Mouse (Mus musculus): ENCODE results near the gene Cdh4. TPM values are rescaled to one million over a fixed set of nuclear protein-coding genes. Genes with fewer than 3 reads are reported as not detected.

Cdh4 gene
- total RNA-seq, 4 experiments from 2014 or later = 7.0 to 25.5 (median 13.8) TPM

DNA sequence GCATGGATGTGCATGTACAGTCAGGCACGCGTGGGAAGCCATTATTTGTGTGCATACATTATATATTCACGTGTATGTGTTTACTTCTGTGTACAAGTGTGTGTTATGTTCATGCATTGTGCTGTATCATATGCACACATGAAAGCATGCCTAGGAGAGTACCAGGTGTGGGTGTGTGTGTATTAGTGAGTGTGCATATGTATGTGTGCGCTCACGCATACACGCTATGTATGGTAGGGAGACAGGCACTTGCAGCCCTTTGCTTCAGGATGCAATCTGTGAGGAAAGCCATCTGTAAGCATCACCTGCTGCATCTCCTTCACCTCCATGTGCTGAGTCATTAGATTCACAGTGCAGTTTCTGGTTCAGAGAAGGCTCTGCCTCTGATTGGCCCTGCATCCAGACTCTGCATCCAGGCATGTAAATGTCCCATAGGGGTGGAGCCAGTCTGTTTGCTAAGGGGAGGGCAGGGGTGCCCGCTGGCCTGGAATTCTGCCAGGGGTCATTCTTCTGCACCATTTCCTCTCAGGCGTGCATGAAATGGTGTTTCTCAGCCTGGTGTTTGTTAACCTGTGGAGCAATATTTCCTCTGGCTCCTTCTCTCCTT is 25.7 kb downstream of the Cdh4 start:
- no peak for DNase-seq (ENCODE audit: low spot score in 2 of 2)

DNA sequence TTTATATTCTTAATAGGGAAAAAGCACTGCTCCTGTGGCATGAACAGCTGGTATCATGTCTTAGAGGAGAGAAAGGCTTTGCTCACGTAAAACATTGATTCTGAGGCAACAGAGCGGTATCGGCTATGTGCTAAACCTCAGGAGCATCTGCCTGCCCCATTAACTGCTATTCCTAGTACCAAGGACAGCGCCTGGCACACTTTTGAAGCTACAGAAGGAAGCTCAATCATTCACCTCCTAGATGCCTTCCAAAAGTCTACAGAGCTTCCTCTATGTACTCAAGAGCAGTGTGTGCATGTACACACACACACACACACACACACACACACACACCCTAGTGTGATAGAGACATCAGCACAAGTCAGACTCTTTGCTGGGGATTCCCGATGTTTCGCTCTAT is 34.4 kb downstream of the Cdh4 start:
- DNase-seq (ENCODE audit: low spot score in 2 of 2) = no peak

GRCm38 (mm10) chr2:179480800-179481200 is 38.6 kb downstream of the Cdh4 start:
- DNase-seq (ENCODE audit: low spot score in 2 of 2) = no peak

- no peak for DNase-seq (ENCODE audit: low spot score in 2 of 2)
Observed at GRCm38 (mm10) chr2:179481363-179481762, 39.1 kb downstream of the Cdh4 start.

DNA sequence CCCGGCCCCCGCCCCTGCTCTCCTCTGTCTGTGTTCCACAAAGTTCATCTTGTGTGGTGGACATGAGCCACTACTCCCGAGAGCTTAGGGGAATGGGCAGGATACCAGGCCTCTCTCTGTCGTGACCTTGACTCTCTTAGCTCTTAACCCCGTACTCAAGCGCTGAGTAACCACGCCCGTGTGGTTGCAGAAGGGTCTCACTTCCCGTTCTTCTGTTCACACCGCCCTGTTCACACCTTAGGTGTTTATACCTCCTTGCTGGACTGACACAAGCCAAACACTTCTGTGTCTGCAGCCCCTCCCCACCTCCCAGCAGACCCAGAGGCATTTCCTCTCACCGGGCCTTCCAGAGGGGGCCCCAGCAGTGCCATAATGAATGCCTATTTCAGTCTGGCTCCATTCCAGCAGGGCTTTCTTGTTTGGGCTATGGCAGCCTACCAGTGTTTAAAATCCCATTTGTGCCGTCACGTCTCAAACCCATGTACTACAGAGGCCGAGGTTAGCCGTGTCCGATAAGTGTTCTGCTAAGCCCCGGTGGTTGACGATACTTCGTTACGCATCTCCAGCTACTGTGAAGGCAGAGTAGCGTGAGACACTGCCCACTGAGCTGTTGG is 46.4 kb downstream of the Cdh4 start:
- DNase-seq (ENCODE audit: low spot score in 2 of 2) = no peak

DNA sequence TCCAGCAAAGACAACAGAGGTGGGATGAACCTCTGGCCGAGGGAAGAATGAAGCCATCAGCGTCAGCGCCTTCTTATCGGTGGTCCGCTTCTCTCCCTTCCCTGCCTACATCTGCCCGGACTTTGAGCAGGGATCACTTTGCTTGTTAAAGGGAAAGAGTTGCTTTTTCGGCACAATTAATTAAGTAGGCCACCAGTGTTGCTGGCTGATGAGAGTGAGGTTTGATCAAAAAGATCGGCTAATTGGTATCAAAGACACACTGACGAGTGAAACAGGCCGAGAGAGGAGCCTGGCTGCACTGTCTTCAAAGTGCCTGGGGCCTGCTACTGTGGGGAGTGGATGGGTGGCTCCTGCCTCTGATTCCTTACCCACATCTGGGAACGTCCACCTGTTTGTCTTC is 49.7 kb downstream of the Cdh4 start:
- DNase-seq (ENCODE audit: low spot score in 2 of 2) = no peak

DNA sequence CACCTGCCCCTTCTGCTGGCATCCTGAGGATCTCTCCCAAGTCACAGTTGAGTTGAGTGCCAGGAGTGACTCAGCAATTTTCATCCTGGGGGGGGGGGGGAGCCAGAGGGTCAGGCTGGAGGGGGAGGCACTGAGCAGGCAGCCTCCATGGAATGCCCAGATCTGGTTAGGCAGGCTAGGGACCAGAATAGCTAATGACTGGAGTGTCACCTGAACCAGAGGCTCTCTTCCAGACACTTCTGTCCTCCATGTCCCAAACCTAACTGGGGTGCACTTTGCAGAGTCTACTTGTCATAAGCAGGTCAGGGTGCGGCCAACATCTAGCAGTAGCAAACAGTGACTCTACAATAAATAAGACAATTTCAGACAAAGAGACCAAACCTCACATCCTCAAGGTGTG is 52.0 kb downstream of the Cdh4 start:
- no peak for DNase-seq (ENCODE audit: low spot score in 2 of 2)

DNA sequence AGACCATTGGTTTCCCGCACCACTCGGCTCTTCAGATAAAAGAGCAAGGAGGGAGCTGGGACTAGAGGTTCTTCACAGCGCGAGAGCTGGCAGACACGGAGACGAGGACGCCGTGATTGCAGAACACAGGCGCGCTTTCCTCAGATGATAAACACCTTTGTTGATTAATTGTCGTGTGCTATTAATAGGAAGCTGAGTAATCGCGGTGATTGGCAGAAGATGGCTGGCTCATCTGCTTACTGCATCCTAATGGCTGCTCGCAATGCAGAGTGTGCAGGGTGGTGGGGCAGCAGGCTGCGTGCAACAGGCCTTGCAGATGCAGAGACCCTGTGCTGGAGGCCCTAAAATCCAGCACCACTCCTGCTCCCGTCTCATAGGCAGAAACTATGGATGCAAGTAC is 68.2 kb downstream of the Cdh4 start:
- no peak for DNase-seq (ENCODE audit: low spot score in 2 of 2)

GRCm38 (mm10) chr2:179516559-179516958 is 74.3 kb downstream of the Cdh4 start:
- DNase-seq (ENCODE audit: low spot score in 2 of 2) = no peak

DNA sequence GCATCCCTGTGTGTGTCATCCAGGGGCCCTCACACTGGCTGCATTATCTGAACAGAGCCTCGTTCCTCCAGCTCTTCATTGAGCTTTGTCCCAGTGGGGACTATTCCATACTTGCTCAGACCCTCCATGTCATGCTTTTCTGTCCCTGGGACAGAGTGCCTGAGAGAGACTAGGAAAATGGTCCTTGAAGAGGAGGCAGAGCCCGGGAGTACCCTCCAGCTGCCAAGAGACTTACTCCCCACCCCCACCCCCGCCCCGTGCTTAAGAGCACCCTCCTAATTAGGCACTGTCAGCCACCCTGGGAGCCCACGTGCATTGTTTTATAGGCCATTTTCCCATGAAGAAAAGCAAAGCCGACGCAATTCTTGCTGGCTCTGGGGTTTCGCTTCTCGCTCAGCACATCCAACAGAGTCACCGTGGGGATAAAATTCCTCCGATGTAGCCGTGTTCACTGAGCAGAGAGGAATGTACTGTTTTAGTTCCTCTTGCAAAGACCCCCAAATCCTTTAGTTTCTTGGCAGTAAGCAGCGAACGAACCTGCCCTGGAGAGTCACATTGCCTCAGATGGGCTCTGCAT is 76.3 kb downstream of the Cdh4 start:
- no peak for DNase-seq (ENCODE audit: low spot score in 2 of 2)

- no peak for DNase-seq (ENCODE audit: low spot score in 2 of 2)
Observed at GRCm38 (mm10) chr2:179519161-179519560, 76.9 kb downstream of the Cdh4 start.

- no peak for DNase-seq (ENCODE audit: low spot score in 2 of 2)
Observed at GRCm38 (mm10) chr2:179519931-179520330, 77.7 kb downstream of the Cdh4 start.

GRCm38 (mm10) chr2:179520941-179521340 is 78.7 kb downstream of the Cdh4 start:
- no peak for DNase-seq (ENCODE audit: low spot score in 2 of 2)

GRCm38 (mm10) chr2:179521444-179521843 is 79.2 kb downstream of the Cdh4 start:
- no peak for DNase-seq (ENCODE audit: low spot score in 2 of 2)

DNA sequence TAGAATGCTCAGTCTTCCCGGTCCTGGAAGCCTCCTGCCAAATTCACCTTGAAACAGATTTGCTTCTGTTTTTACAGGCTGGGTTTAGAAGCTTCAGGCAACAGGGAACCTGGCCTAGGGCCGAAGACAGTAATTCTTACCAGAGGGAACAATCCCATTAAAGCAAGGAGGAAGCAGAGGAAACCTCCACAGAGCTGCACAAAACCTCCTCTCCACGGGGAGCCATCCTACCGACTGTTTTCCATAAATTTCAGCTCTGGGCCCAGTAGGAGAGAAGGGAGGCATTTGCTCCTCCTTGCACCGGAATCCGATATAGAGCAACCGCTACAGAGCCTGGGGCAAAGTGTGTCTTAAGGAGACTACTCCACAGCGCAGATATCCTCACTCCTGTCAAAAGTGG is 79.9 kb downstream of the Cdh4 start:
- DNase-seq (ENCODE audit: low spot score in 2 of 2) = no peak

- no peak for DNase-seq (ENCODE audit: low spot score in 2 of 2)
Observed at GRCm38 (mm10) chr2:179526976-179527375, 84.7 kb downstream of the Cdh4 start.

- DNase-seq (ENCODE audit: low spot score in 2 of 2) = no peak
Observed at GRCm38 (mm10) chr2:179530436-179531040, 88.3 kb downstream of the Cdh4 start.

- DNase-seq (ENCODE audit: low spot score in 2 of 2) = no peak
Observed at GRCm38 (mm10) chr2:179533196-179533595, 91.0 kb downstream of the Cdh4 start.

DNA sequence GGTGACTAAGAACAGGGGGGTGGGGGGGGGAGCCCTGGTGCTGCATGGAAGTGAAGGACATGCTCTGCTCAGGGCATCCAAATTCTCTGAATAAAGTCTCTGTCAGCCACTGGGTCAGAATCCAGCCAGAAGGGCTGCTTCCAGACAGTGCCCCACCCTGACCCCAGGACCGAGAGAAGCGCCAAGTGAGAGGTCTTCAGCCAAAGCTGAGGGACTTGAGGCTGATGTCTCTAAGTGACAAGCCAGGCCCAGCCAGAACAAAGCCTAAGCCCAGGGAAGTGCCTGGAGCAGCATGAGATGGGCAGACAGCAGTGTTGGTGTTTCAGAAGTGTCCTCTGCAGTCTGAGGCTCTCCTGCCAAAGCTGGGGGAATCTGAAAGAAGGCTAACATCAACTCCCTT is 91.7 kb downstream of the Cdh4 start:
- no peak for DNase-seq (ENCODE audit: low spot score in 2 of 2)

DNA sequence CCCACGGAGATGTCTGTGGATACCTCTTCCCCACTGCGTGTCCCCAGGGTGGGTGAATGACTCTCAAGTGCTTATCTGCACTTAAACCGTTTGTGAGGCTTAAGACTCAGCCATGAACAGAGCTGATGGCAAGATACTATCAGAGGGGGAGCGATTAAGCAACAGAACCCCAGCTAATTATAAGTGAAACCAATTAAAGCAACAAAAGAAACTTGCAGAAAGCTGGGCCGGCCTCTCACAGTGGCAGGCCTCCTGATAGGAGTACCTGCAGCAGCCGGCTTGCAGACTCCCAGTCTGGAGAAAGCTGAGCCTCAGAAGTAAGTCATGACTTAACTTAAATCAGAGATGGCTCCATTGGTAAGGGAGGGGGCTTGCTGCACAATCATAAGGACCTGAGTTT is 93.0 kb downstream of the Cdh4 start:
- DNase-seq (ENCODE audit: low spot score in 2 of 2) = no peak

DNA sequence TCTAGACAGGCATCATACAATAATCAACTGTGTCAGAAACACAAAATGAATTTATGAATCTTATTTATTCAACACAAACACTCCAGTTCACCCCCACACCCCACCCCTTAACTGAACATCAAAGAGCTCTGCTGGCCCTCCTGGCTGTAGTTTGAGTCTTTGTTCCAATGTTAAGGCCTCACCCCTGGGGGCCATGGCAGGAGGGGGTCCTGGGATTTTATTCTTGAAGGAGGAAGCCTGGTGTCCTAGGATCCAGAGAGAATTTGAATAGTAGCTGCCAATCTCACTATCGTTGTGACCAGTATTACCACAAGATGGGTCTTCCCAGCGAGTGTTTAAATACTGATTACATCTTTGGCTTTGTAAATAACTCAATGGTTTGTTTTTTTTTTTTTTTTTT is 94.5 kb downstream of the Cdh4 start:
- no peak for DNase-seq (ENCODE audit: low spot score in 2 of 2)

GRCm38 (mm10) chr2:179537390-179537789 is 95.2 kb downstream of the Cdh4 start:
- no peak for DNase-seq (ENCODE audit: low spot score in 2 of 2)

Data from gastrocnemius, adult 8-10 months (tissue).